Mouse (Mus musculus): ENCODE data around the gene Cmc1.

- TF ChIP-seq POLR2A (IDR thresholded peaks at IDR 0.05; ENCODE audit: borderline replicate concordance, extremely low read depth, insufficient read depth, insufficient read length, poor library complexity, severe bottlenecking) (no peak), CTCF (IDR thresholded peaks at IDR 0.05; ENCODE audit: borderline replicate concordance, extremely low read depth, insufficient read depth, insufficient read length) (no peak)
Observed at GRCm38 (mm10) chr9:118167606-118168005, 17.6 kb upstream of the Cmc1 start.

Data from brain, embryonic 14.5 days (tissue).